Mouse (Mus musculus): ENCODE data around the gene Eid2. TPM values are rescaled to one million over a fixed set of nuclear protein-coding genes. Genes with fewer than 3 reads are reported as not detected.

Eid2 gene
- polyA plus RNA-seq, 1 experiment from 2014 or later = 2.4 TPM

DNA sequence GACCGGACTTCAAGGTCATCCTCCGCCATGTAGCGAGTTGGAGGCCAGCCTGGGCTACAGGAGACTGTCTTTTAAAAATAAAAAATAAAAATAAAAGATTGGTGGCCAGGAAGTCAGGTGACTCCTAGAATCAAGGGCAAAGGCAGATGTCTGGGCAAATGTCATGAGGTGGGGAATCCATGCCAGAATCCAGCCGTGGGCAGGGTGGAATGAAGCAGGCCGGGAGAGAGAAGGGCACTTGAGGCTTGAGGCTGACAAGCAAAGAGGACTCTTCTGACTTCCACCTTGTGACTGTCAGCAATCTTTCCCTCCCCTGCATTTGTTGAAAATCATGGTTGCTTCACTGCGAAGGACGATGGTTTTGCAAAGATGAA, 10.6 kb downstream of the Eid2 start:
- no peak for ATAC-seq (ENCODE audit: low FRiP score, low TSS enrichment)
- WGBS = 76% methylated on average over 7 of the region's 7 CpGs
- peak overlapping the region; percentile 88 for H3K9ac ChIP-seq (ENCODE audit: low read depth, low read length)
- H3K4me1 ChIP-seq (ENCODE audit: control insufficient read depth, insufficient read depth, low read length) = 0 out of 2 replicates have a peak, but pooled peaks cover 7% of the 10 kb centered on the region
- peak overlapping the region; percentile 82 for H3K4me2 ChIP-seq (replicated peaks; ENCODE audit: low read depth, low read length)
- H3K9me3 ChIP-seq (ENCODE audit: control insufficient read depth, low read length) = no peaks in the 10 kb centered on the region
- peak overlapping the region; percentile 69 for H3K4me3 ChIP-seq (ENCODE audit: low read length)
- H3K36me3 ChIP-seq (ENCODE audit: control insufficient read depth, insufficient read depth, low read length) = no peaks in the 10 kb centered on the region
- no peak overlapping the region for H3K27ac ChIP-seq (ENCODE audit: low read depth, low read length)
- H3K27me3 ChIP-seq (ENCODE audit: control insufficient read depth, insufficient read depth, low read length) = no peaks in the 10 kb centered on the region

DNA sequence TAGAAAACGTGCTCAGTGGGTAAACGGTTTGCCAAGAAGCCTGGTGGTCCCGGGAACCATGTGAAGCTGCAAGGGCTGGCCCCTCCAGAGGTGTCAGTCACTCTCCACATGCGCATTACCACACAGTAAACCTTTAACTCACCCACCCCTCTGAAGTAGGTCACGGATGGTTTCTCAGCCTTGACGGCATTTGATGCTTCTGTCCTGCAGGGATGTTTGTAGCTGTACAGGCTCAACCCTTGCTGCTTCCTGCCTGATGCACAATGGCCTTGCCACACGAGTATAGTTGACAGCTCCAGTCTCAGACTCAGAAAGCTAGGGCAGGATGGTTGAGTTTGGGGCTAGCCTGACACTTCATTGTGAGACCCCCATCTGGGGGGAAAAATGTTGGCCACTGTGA, 12.9 kb downstream of the Eid2 start:
- no peak overlapping the region for H3K9ac ChIP-seq (ENCODE audit: low read depth, low read length)
- WGBS = 53% methylated on average over 7 of the region's 7 CpGs
- H3K36me3 ChIP-seq (ENCODE audit: control insufficient read depth, insufficient read depth, low read length) = no peaks in the 10 kb centered on the region
- H3K9me3 ChIP-seq (ENCODE audit: control insufficient read depth, low read length) = no peaks in the 10 kb centered on the region
- no peaks in the 10 kb centered on the region for H3K27me3 ChIP-seq (ENCODE audit: control insufficient read depth, insufficient read depth, low read length)
- H3K4me2 ChIP-seq (replicated peaks; ENCODE audit: low read depth, low read length) = no peak overlapping the region
- H3K4me3 ChIP-seq (ENCODE audit: low read length) = no peak overlapping the region
- H3K27ac ChIP-seq (ENCODE audit: low read depth, low read length) = no peak overlapping the region
- 0 out of 2 replicates have a peak, but pooled peaks cover 7% of the 10 kb centered on the region for H3K4me1 ChIP-seq (ENCODE audit: control insufficient read depth, insufficient read depth, low read length)
- no peak for ATAC-seq (ENCODE audit: low FRiP score, low TSS enrichment)

DNA sequence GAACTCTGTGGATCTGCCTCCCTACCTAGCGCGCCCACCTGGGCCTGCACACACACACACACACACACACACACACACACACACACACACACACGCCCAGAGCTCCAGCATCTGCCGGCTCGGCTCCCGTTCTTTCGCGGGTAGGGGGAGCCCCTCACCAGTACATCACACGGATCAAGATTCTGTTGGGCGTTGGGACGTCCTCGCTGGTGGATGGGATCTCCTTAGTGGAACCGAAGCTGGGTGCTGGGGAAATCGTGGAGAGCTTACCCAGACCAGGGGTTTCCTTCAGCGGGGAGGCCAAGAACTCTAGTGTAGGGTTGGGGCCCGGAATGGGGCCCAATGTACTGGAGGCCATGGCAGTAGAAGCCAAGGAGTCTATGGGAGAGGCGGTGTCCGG, 22.5 kb downstream of the Eid2 start:
- no peak overlapping the region for H3K27ac ChIP-seq (ENCODE audit: low read depth, low read length)
- WGBS = 0% methylated on average over 18 of the region's 18 CpGs
- ATAC-seq (ENCODE audit: low FRiP score, low TSS enrichment) = peak; percentile 36; the same call in 1 of the 2 replicates
- no peaks in the 10 kb centered on the region for H3K9me3 ChIP-seq (ENCODE audit: control insufficient read depth, low read length)
- peak overlapping the region; percentile 34 for H3K4me3 ChIP-seq (ENCODE audit: low read length)
- H3K27me3 ChIP-seq (ENCODE audit: control insufficient read depth, insufficient read depth, low read length) = peaks cover 60% of the 10 kb centered on the region
- peak overlapping the region; percentile 49 for H3K4me2 ChIP-seq (replicated peaks; ENCODE audit: low read depth, low read length)
- peak overlapping the region; percentile 31; the same call in 1 of the 2 replicates for H3K9ac ChIP-seq (ENCODE audit: low read depth, low read length)
- peaks cover 4% of the 10 kb centered on the region; the same call in 1 of the 2 replicates for H3K4me1 ChIP-seq (ENCODE audit: control insufficient read depth, insufficient read depth, low read length)
- no peaks in the 10 kb centered on the region for H3K36me3 ChIP-seq (ENCODE audit: control insufficient read depth, insufficient read depth, low read length)

DNA sequence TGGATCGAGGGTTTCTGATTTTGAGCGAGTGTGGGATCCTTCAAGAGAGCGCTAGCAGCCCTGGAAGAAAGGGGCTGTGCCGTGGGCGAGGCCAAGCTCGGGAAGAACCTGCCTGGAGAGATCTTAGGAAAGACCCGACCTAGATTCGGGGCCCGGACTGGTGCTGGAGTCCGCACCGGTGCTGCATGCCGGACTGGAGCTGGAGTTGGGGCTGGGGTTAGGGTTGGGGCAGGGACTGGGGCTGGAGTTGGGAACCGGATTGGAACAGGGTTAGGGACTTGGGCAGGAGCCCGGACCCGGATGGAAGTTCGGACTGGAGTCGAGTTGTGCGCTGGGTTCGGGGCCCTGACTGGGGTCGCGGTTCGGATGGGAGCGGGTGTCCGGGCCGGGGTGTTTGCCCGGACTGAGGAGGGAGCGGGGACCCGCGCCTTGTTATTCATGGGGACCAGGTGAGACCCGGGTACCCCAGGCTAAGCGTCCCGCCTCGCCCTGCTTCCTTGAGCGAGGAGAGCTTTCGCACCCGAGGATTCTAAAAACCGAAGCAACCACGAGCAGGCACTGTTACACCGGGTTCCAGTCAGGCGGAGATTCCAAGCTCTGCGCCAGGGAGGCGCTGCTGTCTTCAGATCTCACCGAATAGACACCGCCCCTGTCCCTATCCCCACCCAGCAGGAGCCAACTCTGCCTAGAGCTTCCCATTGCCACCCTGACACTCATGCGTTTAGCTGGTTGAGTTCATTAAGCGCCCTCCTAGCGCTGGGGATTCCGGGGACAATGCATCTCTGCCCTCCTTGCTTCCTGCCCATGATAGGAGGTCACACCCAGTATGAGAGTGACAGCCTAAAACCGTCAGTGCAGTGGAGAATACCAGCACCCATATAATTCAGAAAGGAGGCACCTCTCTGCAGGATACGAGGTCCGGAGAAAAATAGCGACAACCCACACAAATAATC, 23.2 kb downstream of the Eid2 start, which contains the start of gene Selenov:
Gene Selenov (minus strand): TSS at position 549 of the 953 bp plus-strand sequence.
- ATAC-seq (ENCODE audit: low FRiP score, low TSS enrichment) = peak; percentile 68
- Histone ChIP-seq H3K9me3 (ENCODE audit: control insufficient read depth, low read length) (no peaks in the 10 kb centered on the region), H3K27me3 (ENCODE audit: control insufficient read depth, insufficient read depth, low read length) (peaks cover 60% of the 10 kb centered on the region), H3K9ac (ENCODE audit: low read depth, low read length) (peak within 1 kb of the TSS; percentile 31; the same call in 1 of the 2 replicates), H3K4me2 (replicated peaks; ENCODE audit: low read depth, low read length) (peak within 1 kb of the TSS; percentile 49), H3K4me1 (ENCODE audit: control insufficient read depth, insufficient read depth, low read length) (peaks cover 4% of the 10 kb centered on the region; the same call in 1 of the 2 replicates), H3K36me3 (ENCODE audit: control insufficient read depth, insufficient read depth, low read length) (no peaks in the 10 kb centered on the region), H3K4me3 (ENCODE audit: low read length) (peak within 1 kb of the TSS; percentile 34), H3K27ac (ENCODE audit: low read depth, low read length) (no peak within 1 kb of the TSS)
- WGBS = 1% methylated on average over 52 of the region's 52 CpGs

DNA sequence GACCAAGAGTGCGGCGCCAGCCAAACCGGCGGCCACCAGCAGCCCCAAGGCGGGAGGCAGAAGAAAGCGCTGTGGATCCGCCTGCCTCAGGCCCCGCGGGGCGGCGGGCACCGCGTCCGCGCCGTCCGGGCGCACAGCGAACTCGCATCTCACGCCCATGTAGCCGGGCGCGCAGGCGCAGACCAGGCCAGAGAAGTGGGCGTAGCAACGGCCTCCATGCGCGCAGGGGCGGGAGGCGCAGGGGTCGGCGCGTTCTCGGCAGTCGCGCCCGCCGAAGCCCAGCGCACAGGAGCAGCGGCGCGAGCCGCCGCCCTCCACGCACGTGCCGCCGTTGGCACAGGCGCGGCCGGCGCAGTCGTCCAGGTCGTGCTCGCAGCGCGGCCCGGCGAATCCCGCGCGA, 26.8 kb downstream of the Eid2 start:
- peaks cover 4% of the 10 kb centered on the region; the same call in 1 of the 2 replicates for H3K4me1 ChIP-seq (ENCODE audit: control insufficient read depth, insufficient read depth, low read length)
- no peaks in the 10 kb centered on the region for H3K36me3 ChIP-seq (ENCODE audit: control insufficient read depth, insufficient read depth, low read length)
- H3K4me2 ChIP-seq (replicated peaks; ENCODE audit: low read depth, low read length) = peak overlapping the region; percentile 88
- peak overlapping the region; percentile 58; the same call in 1 of the 2 replicates for H3K9ac ChIP-seq (ENCODE audit: low read depth, low read length)
- peaks cover 60% of the 10 kb centered on the region for H3K27me3 ChIP-seq (ENCODE audit: control insufficient read depth, insufficient read depth, low read length)
- peak; percentile 51; the same call in 1 of the 2 replicates for ATAC-seq (ENCODE audit: low FRiP score, low TSS enrichment)
- H3K9me3 ChIP-seq (ENCODE audit: control insufficient read depth, low read length) = no peaks in the 10 kb centered on the region
- H3K27ac ChIP-seq (ENCODE audit: low read depth, low read length) = no peak overlapping the region
- H3K4me3 ChIP-seq (ENCODE audit: low read length) = peak overlapping the region; percentile 56
- 2% methylated on average over 51 of the region's 63 CpGs for WGBS

DNA sequence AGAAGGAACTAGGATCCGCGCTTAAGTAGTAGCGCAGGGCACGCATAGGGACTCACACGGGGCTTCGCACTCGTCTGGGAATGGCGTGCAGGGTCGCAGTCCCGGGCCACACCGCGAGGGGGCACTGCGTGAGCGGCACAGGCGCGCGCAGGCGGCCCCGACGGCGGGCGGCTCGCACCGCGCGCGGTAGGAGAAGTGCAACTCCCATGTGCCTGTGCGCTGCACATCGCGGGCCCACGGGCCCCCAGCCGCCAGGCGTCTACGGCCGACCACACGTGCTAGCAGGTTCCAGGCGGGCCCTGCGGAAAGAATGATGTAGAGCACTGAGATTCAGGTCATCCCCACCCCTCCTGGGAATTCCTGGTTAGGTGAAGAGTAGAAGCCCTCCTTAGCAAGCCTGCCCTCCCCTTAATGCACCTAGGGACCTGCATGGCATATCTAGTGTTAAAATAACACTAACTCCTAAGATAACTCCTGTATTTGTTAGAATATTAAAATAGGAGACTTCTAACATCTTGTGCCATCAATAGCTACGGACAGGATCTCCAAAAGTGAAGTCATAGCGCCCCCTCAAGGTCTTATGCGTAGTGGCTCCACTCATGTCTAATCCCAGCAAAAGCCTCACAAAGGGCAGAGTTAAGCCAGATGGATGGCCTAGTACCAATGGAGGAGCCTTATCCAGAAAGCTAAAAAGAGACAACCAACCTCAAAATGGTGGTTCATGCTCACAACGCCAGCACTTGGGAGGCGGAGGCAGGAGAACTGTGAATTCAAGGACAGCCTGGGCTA, 31.4 kb downstream of the Eid2 start:
- Histone ChIP-seq H3K36me3 (ENCODE audit: control insufficient read depth, insufficient read depth, low read length) (no peaks in the 10 kb centered on the region), H3K4me1 (ENCODE audit: control insufficient read depth, insufficient read depth, low read length) (peaks cover 4% of the 10 kb centered on the region; the same call in 1 of the 2 replicates), H3K9ac (ENCODE audit: low read depth, low read length) (peak overlapping the region; percentile 12; the same call in 1 of the 2 replicates), H3K27me3 (ENCODE audit: control insufficient read depth, insufficient read depth, low read length) (peaks cover 50% of the 10 kb centered on the region), H3K9me3 (ENCODE audit: control insufficient read depth, low read length) (no peaks in the 10 kb centered on the region), H3K27ac (ENCODE audit: low read depth, low read length) (no peak overlapping the region), H3K4me3 (ENCODE audit: low read length) (no peak overlapping the region), H3K4me2 (replicated peaks; ENCODE audit: low read depth, low read length) (peak overlapping the region; percentile 6)
- no peak for ATAC-seq (ENCODE audit: low FRiP score, low TSS enrichment)
- 18% methylated on average over 43 of the region's 43 CpGs for WGBS

DNA sequence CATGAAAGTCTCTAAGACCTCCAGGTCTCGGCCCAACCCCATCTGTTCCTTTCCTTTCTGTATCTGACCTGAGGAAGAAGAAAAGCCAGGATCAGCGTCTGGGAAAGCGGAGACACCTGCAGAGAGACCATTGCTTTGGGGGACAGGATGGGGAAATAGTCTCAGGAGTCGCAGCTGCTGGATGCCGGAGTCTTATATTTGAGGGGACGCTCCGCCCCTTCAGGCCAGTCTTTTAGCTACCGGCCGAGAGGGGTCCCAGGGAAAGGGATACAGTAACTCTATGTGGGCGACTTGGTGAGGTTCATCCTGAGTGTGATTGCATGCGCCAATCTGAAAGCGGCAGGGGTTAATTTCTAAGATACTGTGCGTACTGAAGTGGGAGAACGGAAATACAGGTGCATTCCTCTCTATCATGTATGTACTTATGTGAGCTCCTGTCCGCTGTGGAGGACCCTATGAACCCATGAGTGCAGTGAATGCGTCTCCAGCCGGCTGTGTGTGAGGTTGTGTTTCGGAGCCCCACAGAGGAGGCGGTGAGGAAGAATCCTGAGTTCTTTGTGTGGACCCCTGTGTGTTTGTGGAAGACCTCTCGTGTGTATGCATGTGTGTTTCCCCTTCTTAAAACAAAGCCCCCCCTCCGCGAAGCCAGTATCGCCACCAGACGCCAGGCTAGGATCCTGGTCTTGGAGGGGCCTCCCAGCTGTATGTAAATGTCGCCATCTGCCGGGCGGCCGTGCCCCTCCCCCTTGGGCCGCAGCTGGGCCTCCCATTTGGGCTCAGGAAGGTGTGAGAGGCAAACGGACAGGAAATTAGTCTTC, 34.1 kb downstream of the Eid2 start, which contains the start of gene Dll3:
Gene Dll3 (minus strand): TSS at position 623 of the 818 bp plus-strand sequence.
- no peak within 1 kb of the TSS for H3K9ac ChIP-seq (ENCODE audit: low read depth, low read length)

DNA sequence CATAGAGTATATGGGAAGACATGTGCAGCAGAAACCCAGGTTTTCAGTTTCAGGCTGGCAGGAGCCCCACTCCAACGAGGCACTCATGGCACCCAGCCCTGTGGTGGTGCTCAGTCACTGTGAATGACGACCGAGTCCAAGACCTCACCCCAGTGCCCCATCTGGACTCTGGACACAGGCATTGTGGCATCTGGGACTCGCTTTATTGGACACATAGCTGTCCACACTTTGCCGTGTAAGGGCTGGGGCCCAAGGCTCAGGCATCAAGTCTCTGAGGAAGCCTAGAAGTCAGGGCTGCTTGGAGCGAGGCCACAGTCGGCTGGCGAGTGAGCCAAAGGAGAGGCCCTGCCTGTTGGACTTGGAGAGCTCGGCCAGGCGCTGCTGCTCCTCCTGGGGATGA, 38.0 kb downstream of the Eid2 start:
- Histone ChIP-seq H3K9me3 (ENCODE audit: control insufficient read depth, low read length) (no peaks in the 10 kb centered on the region), H3K9ac (ENCODE audit: low read depth, low read length) (no peak overlapping the region), H3K27me3 (ENCODE audit: control insufficient read depth, insufficient read depth, low read length) (peaks cover 15% of the 10 kb centered on the region), H3K27ac (ENCODE audit: low read depth, low read length) (no peak overlapping the region), H3K4me1 (ENCODE audit: control insufficient read depth, insufficient read depth, low read length) (peaks cover under 1% of the 10 kb centered on the region; the same call in 1 of the 2 replicates), H3K36me3 (ENCODE audit: control insufficient read depth, insufficient read depth, low read length) (peaks cover 55% of the 10 kb centered on the region), H3K4me2 (replicated peaks; ENCODE audit: low read depth, low read length) (no peak overlapping the region), H3K4me3 (ENCODE audit: low read length) (no peak overlapping the region)
- 90% methylated on average over 10 of the region's 10 CpGs for WGBS
- no peak for ATAC-seq (ENCODE audit: low FRiP score, low TSS enrichment)

More for the DNA sequence above, 34.1 kb downstream of the Eid2 start, which contains the start of gene Dll3:
- no peaks in the 10 kb centered on the region for H3K9me3 ChIP-seq (ENCODE audit: control insufficient read depth, low read length)
- peak within 1 kb of the TSS; percentile 35 for H3K4me2 ChIP-seq (replicated peaks; ENCODE audit: low read depth, low read length)
- peaks cover 21% of the 10 kb centered on the region for H3K36me3 ChIP-seq (ENCODE audit: control insufficient read depth, insufficient read depth, low read length)
- peak; percentile 51 for ATAC-seq (ENCODE audit: low FRiP score, low TSS enrichment)
- H3K4me1 ChIP-seq (ENCODE audit: control insufficient read depth, insufficient read depth, low read length) = no peaks in the 10 kb centered on the region; the same call in 1 of the 2 replicates
- H3K4me3 ChIP-seq (ENCODE audit: low read length) = peak within 1 kb of the TSS; percentile 20
- H3K27me3 ChIP-seq (ENCODE audit: control insufficient read depth, insufficient read depth, low read length) = peaks cover 41% of the 10 kb centered on the region
- WGBS = 1% methylated on average over 30 of the region's 30 CpGs
- no peak within 1 kb of the TSS for H3K27ac ChIP-seq (ENCODE audit: low read depth, low read length)
